Mouse (Mus musculus): ENCODE measurements around the gene Olfr221. TPM values are rescaled to one million over a fixed set of nuclear protein-coding genes. Genes with fewer than 3 reads are reported as not detected.

Olfr221 gene
- polyA plus RNA-seq, 1 experiment from 2014 or later = not detected

DNA sequence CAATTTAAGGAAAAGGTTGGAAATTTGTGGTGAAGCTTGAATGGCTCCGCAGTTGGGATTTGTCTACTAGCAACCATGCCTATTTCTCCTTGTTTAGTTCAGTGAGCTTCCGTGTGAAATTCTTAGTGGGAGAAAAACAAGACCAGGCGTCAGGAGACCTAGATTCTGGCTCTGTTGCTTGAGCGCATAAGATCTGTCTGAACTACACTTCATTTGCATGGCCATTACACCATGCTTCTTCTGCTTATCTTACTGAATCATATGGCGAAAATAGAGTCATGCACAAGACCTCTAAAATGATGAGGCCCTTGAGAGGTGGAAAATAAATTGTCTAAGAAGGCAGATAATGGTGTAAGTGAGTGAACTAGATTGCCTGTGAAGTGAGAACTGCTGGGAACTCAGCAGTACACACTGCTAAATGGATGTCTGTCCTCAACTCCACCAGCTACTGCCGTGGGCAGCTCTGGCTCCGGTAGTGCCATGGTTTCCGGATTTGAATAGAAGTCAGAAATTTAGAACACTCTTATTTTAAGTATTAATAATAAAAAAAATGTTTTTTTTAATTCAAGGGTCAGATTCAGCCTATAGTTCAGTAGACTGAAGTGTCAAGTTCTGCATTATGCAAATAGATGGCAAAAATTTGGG lies 20.6 kb downstream of the Olfr221 start:
- DNase-seq (ENCODE audit: low spot score) = no peak

DNA sequence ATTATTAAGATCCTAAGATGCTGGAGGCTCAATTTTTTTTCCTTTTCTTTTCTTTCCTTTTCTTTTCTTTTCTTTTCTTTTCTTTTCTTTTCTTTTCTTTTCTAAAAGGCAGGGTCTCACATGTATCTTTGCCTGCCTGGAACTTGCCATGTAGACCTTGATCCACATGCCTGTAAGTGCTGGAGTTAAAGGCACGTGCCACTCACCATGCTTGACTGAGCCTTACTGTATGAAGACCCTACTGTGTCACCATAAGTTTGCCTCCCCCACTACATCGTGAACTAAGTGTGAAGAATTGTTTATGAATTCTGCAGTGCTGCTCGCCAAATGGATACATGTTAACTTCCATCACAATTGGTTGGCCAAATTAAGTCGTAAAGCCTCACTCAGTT lies 21.1 kb downstream of the Olfr221 start:
- peaks cover 22% of the 10 kb centered on the region; the same call in 1 of the 2 replicates for H3K4me1 ChIP-seq (ENCODE audit: control insufficient read depth, insufficient read depth, low read length)
- peak overlapping the region; percentile 100 for H3K27ac ChIP-seq (replicated peaks; ENCODE audit: low read depth, low read length)
- H3K9me3 ChIP-seq (ENCODE audit: control insufficient read depth, low read length) = no peaks in the 10 kb centered on the region
- DNase-seq (ENCODE audit: low spot score) (no peak), ATAC-seq (ENCODE audit: low read depth) (no peak)
- no peaks in the 10 kb centered on the region for H3K27me3 ChIP-seq (replicated peaks; ENCODE audit: control insufficient read depth, insufficient read depth, low read length)
- H3K9ac ChIP-seq (ENCODE audit: low read depth, low read length) = peak overlapping the region; percentile 97; the same call in 1 of the 2 replicates
- 74% methylated on average over 4 of the region's 4 CpGs for WGBS
- peak overlapping the region; percentile 67 for H3K4me2 ChIP-seq (ENCODE audit: low read depth, low read length)
- H3K4me3 ChIP-seq (ENCODE audit: low read depth, low read length) = peak overlapping the region; percentile 72
- no peaks in the 10 kb centered on the region for H3K36me3 ChIP-seq (ENCODE audit: control insufficient read depth, insufficient read depth, low read length)

More for the DNA sequence above, 20.6 kb downstream of the Olfr221 start:
- Histone ChIP-seq H3K4me1 (ENCODE audit: control insufficient read depth, insufficient read depth, low read length) (peaks cover 22% of the 10 kb centered on the region; the same call in 1 of the 2 replicates), H3K36me3 (ENCODE audit: control insufficient read depth, insufficient read depth, low read length) (no peaks in the 10 kb centered on the region), H3K4me3 (ENCODE audit: low read depth, low read length) (no peak overlapping the region), H3K9me3 (ENCODE audit: control insufficient read depth, low read length) (no peaks in the 10 kb centered on the region), H3K27ac (replicated peaks; ENCODE audit: low read depth, low read length) (peak overlapping the region; percentile 100), H3K9ac (ENCODE audit: low read depth, low read length) (no peak overlapping the region), H3K4me2 (ENCODE audit: low read depth, low read length) (no peak overlapping the region; the same call in 1 of the 2 replicates), H3K27me3 (replicated peaks; ENCODE audit: control insufficient read depth, insufficient read depth, low read length) (no peaks in the 10 kb centered on the region)
- ATAC-seq (ENCODE audit: low read depth) = no peak
- WGBS = 92% methylated on average over 8 of the region's 8 CpGs

DNA sequence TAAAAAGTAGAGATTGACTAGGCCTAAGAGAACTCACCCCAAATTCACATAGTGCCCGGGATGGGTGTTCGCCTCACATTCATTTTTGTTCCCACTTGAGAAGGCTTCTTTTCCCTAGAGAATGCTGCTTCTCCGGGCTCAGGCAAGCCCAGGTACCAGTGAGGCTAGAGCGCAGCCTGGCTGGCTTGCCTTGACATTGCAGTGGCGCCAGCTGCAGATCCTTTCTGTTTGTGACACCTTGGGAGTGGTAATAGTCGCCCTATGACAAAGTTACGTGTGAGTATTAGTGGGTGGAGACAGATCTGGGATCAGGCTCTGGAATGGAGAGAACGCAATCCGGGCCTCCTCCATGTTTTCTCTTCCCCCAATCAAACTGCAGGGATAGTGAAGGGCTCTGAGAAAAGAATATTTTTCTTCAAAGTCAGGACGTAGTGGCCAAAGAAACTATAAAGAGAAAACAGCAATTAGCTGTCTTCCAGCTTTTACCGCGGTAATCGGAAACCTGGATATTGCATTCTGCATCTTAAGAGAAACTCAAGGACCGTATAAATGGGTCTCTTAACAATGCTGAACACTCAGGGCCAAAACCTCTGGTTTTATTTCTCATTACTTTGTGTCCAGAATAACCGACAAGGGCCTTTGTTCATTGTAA lies 21.6 kb downstream of the Olfr221 start, which contains the start of gene Zfp219:
TSS of gene Zfp219 (minus strand) at position 248 of the 652 bp plus-strand sequence.
- Histone ChIP-seq H3K27ac (replicated peaks; ENCODE audit: low read depth, low read length) (peak within 1 kb of the TSS; percentile 100), H3K4me1 (ENCODE audit: control insufficient read depth, insufficient read depth, low read length) (peaks cover 24% of the 10 kb centered on the region; the same call in 1 of the 2 replicates)

DNA sequence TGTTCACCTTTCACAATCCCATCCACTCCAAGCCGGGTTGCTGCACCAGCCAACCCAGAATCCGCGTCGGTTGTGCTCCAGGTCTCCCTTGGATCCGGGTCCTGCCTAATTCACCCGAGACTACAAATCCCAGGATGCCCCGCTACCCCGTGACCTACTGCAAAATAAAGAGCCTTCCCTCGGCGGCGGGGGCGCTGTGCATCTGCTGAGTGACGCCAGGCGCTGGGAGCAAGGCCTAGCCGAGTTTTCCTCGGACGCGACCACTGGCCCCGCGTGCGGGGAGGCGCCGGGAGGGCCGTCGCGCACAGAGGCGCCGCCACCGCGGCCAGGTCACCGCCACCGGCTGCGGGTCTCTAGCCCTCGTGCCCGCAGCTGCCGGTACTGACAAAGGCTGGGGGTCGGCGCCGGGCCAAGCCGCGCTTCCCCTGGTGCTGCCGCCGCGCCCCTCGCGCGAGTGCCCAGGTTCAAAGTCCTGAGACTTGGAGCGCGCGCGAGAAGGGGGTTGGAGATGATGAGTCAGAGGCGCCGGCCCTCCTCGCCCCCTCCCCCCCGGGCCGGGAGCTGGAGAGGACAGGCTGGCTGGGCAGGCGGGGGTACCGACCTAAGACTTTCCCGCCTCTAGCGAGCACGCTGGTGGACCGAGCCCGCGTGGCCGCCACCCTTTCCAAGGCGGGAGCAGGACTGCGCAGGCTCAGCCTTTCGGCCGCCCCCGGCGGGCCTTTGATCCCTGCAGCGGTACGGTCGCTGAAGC lies 22.5 kb downstream of the Olfr221 start:
- H3K4me2 ChIP-seq (ENCODE audit: low read depth, low read length) = peak overlapping the region; percentile 67
- H3K27ac ChIP-seq (replicated peaks; ENCODE audit: low read depth, low read length) = peak overlapping the region; percentile 100
- H3K36me3 ChIP-seq (ENCODE audit: control insufficient read depth, insufficient read depth, low read length) = no peaks in the 10 kb centered on the region
- under 1% methylated on average over 42 of the region's 74 CpGs for WGBS
- peak overlapping the region; percentile 97 for H3K9ac ChIP-seq (ENCODE audit: low read depth, low read length)
- ATAC-seq (ENCODE audit: low read depth) (peak; percentile 93), DNase-seq (ENCODE audit: low spot score) (peak; percentile 99)
- H3K9me3 ChIP-seq (ENCODE audit: control insufficient read depth, low read length) = no peaks in the 10 kb centered on the region
- H3K4me1 ChIP-seq (ENCODE audit: control insufficient read depth, insufficient read depth, low read length) = peaks cover 27% of the 10 kb centered on the region; the same call in 1 of the 2 replicates
- no peaks in the 10 kb centered on the region for H3K27me3 ChIP-seq (replicated peaks; ENCODE audit: control insufficient read depth, insufficient read depth, low read length)
- H3K4me3 ChIP-seq (ENCODE audit: low read depth, low read length) = peak overlapping the region; percentile 72

More for the DNA sequence above, 21.6 kb downstream of the Olfr221 start, which contains the start of gene Zfp219:
- ATAC-seq (ENCODE audit: low read depth) (peak; percentile 54), DNase-seq (ENCODE audit: low spot score) (peak; percentile 95)
- Histone ChIP-seq H3K36me3 (ENCODE audit: control insufficient read depth, insufficient read depth, low read length) (no peaks in the 10 kb centered on the region), H3K4me3 (ENCODE audit: low read depth, low read length) (peak within 1 kb of the TSS; percentile 72), H3K27me3 (replicated peaks; ENCODE audit: control insufficient read depth, insufficient read depth, low read length) (no peaks in the 10 kb centered on the region), H3K4me2 (ENCODE audit: low read depth, low read length) (peak within 1 kb of the TSS; percentile 67), H3K9me3 (ENCODE audit: control insufficient read depth, low read length) (no peaks in the 10 kb centered on the region), H3K9ac (ENCODE audit: low read depth, low read length) (peak within 1 kb of the TSS; percentile 97)
- 6% methylated on average over 15 of the region's 15 CpGs for WGBS

DNA sequence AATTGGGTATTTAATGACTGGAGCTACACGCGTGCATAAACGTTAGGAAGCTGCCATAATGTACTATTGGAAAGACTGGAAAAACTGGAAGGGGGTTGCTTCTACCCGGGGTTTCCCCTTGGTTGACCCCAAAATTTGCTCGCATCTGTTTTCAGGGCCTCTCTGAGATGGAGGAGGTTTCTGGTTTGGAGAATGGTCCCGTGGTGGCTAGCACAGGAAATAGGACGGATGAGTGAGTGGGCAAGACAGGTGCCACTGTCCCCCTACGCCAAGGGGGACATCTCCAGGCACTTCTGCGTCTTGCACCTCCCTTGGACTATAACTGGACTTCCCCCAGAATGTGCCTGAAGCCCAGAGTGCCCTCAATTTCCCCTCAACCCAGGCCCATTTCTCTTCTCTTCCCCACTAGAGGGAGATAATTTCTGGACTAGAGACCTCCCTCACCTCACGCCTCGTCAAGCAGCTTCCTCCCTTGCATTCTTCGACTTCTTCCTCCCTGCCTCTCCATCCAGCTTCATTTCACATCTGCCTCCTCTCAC lies 23.1 kb downstream of the Olfr221 start:
- H3K9ac ChIP-seq (ENCODE audit: low read depth, low read length) = peak overlapping the region; percentile 97
- peak; percentile 5; the same call in 1 of the 2 replicates for ATAC-seq (ENCODE audit: low read depth)
- no peaks in the 10 kb centered on the region for H3K9me3 ChIP-seq (ENCODE audit: control insufficient read depth, low read length)
- no peaks in the 10 kb centered on the region for H3K36me3 ChIP-seq (ENCODE audit: control insufficient read depth, insufficient read depth, low read length)
- peak overlapping the region; percentile 100 for H3K27ac ChIP-seq (replicated peaks; ENCODE audit: low read depth, low read length)
- 29% methylated on average over 12 of the region's 12 CpGs for WGBS
- no peak for DNase-seq (ENCODE audit: low spot score)
- H3K27me3 ChIP-seq (replicated peaks; ENCODE audit: control insufficient read depth, insufficient read depth, low read length) = no peaks in the 10 kb centered on the region
- H3K4me2 ChIP-seq (ENCODE audit: low read depth, low read length) = peak overlapping the region; percentile 67
- peaks cover 27% of the 10 kb centered on the region; the same call in 1 of the 2 replicates for H3K4me1 ChIP-seq (ENCODE audit: control insufficient read depth, insufficient read depth, low read length)
- peak overlapping the region; percentile 72 for H3K4me3 ChIP-seq (ENCODE audit: low read depth, low read length)

DNA sequence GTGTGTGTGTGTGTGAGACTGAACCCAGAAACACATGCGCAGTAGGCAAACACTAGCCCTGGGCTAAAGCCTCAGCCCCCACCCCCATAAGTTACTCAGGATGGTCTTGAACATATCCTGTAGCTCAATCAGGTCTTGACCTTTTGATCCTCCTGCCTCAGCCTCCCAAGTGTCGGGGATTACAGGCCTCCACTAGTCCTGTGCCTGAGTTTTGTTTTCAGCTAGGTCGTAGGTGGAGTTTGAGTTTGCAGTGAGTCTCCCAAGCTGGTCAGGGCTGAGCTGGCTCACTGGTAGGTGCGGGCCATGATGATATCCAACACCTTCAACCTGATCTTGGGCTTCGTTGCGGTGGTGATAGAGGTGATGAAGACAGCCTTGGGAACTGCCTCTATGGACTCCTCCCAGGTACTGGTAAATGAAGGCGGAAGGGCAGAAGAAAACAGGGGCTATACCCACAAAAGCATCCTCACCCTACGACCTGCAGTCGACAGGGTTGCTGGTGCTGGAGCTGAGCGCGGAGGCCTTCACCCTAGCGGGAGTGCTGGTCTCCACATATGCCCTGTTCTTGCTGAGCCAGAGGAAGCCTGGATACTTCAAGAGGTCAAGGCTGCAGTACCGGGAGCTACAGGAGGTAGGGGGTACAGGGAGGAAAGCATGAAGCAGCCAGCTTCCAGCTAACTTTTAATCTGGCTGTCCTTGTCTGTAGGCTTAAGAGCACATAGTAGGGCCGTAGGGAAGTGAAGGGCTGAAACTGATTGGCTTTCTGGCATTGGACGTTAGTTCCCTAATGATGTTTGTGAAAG lies 23.8 kb downstream of the Olfr221 start:
- H3K27ac ChIP-seq (replicated peaks; ENCODE audit: low read depth, low read length) = peak overlapping the region; percentile 100
- no peak for ATAC-seq (ENCODE audit: low read depth)
- peak overlapping the region; percentile 97 for H3K9ac ChIP-seq (ENCODE audit: low read depth, low read length)

DNA sequence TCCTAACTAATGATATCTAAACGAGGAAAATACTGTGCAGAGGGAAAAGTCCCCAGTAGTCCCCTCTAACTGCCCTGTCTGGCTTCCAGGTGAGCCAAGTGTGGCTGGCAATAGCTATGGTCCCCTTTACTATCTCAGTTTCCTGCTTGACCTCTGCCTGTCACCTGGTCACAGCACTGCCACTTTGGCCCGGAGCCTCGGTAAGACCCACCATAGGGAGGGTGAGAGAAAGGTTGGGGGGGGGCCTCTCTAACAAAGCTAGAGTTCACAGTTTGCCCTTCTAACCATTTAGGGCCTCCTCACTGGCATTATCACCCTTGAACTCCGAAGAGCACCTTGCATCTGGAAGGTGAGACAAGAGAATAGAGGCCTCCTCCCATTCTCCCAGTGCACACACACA lies 24.6 kb downstream of the Olfr221 start:
- Histone ChIP-seq H3K4me2 (ENCODE audit: low read depth, low read length) (no peak overlapping the region), H3K4me1 (ENCODE audit: control insufficient read depth, insufficient read depth, low read length) (peaks cover 21% of the 10 kb centered on the region; the same call in 1 of the 2 replicates), H3K27me3 (replicated peaks; ENCODE audit: control insufficient read depth, insufficient read depth, low read length) (no peaks in the 10 kb centered on the region), H3K9me3 (ENCODE audit: control insufficient read depth, low read length) (no peaks in the 10 kb centered on the region), H3K27ac (replicated peaks; ENCODE audit: low read depth, low read length) (no peak overlapping the region), H3K9ac (ENCODE audit: low read depth, low read length) (no peak overlapping the region), H3K4me3 (ENCODE audit: low read depth, low read length) (no peak overlapping the region), H3K36me3 (ENCODE audit: control insufficient read depth, insufficient read depth, low read length) (no peaks in the 10 kb centered on the region)
- DNase-seq (ENCODE audit: low spot score) (no peak), ATAC-seq (ENCODE audit: low read depth) (no peak)
- 71% methylated on average over 4 of the region's 4 CpGs for WGBS

More for the DNA sequence above, 23.8 kb downstream of the Olfr221 start:
- H3K4me3 ChIP-seq (ENCODE audit: low read depth, low read length) = peak overlapping the region; percentile 72
- no peak for DNase-seq (ENCODE audit: low spot score)
- 87% methylated on average over 15 of the region's 15 CpGs for WGBS
- peaks cover 24% of the 10 kb centered on the region; the same call in 1 of the 2 replicates for H3K4me1 ChIP-seq (ENCODE audit: control insufficient read depth, insufficient read depth, low read length)
- H3K27me3 ChIP-seq (replicated peaks; ENCODE audit: control insufficient read depth, insufficient read depth, low read length) = no peaks in the 10 kb centered on the region
- no peaks in the 10 kb centered on the region for H3K36me3 ChIP-seq (ENCODE audit: control insufficient read depth, insufficient read depth, low read length)
- H3K4me2 ChIP-seq (ENCODE audit: low read depth, low read length) = peak overlapping the region; percentile 67
- no peaks in the 10 kb centered on the region for H3K9me3 ChIP-seq (ENCODE audit: control insufficient read depth, low read length)
